Mouse (Mus musculus): ENCODE results near the gene Tmem212. TPM values are rescaled to one million over a fixed set of nuclear protein-coding genes. Genes with fewer than 3 reads are reported as not detected.

Gene Tmem212
- polyA plus RNA-seq, 1 experiment from 2014 or later, result 0.24 TPM

GRCm38 (mm10) chr3:27901846-27902245, 5.7 kb upstream of the Tmem212 start:
- peaks cover 14% of the 10 kb centered on the region for H3K4me1 ChIP-seq (ENCODE audit: insufficient read depth, low read length)
- no peak overlapping the region for H3K4me2 ChIP-seq (replicated peaks; ENCODE audit: low read depth, low read length)
- no peaks in the 10 kb centered on the region for H3K9me3 ChIP-seq (ENCODE audit: low read length)
- H3K27ac ChIP-seq (ENCODE audit: low read length), result no peak overlapping the region
- H3K27me3 ChIP-seq (ENCODE audit: insufficient read depth, low read length), result no peaks in the 10 kb centered on the region
- no peak overlapping the region for H3K9ac ChIP-seq (replicated peaks; ENCODE audit: low read length)
- no peak for ATAC-seq (ENCODE audit: low FRiP score, low TSS enrichment)
- no peaks in the 10 kb centered on the region for H3K36me3 ChIP-seq (ENCODE audit: insufficient read depth, low read length)
- no peak overlapping the region for H3K4me3 ChIP-seq (ENCODE audit: low read length)
- WGBS, result 92% methylated on average over 6 of the region's 6 CpGs

DNA sequence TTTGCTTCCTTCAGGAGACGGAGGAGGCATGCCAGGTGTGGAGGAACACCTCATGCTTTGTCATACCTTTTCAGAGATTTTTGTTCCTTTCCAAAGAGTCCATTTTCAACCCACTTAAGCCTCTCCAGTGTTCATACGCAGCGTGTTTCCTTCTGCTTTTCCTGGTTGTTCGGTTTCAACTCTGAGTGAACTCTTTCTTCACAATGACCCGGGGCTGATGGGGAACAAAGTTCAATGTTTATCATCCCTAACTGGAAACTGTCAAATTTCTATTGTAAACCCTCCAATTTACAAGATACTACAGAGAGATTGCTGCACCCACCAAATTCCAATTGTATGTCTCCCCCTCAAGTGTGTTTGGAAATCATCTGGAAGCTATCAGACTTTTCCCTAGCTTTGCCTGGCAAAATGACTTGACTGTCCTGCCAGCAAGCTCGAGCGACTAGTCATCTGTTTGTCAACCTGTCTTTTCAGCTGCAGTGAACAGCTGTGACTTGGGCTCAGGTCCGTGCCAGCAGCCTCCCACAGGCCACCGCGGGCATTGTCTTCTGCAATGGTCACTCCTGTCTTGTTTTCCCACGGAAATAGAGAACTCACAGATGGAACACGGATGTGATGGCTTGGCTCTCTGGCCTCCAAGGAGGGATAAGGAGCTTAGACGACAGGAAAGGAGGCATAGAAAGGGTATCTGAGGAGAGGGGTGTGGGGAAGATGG, 3.0 kb upstream of the Tmem212 start:
- WGBS, result 56% methylated on average over 13 of the region's 13 CpGs
- peaks cover 14% of the 10 kb centered on the region for H3K4me1 ChIP-seq (ENCODE audit: insufficient read depth, low read length)

GRCm38 (mm10) chr3:27898178-27898577, 2.0 kb upstream of the Tmem212 start:
- ATAC-seq (ENCODE audit: low FRiP score, low TSS enrichment), result no peak
- 70% methylated on average over 10 of the region's 10 CpGs for WGBS
- Histone ChIP-seq H3K4me2 (replicated peaks; ENCODE audit: low read depth, low read length) (no peak overlapping the region), H3K9me3 (ENCODE audit: low read length) (no peaks in the 10 kb centered on the region), H3K36me3 (ENCODE audit: insufficient read depth, low read length) (no peaks in the 10 kb centered on the region), H3K9ac (replicated peaks; ENCODE audit: low read length) (no peak overlapping the region), H3K4me1 (ENCODE audit: insufficient read depth, low read length) (peaks cover 14% of the 10 kb centered on the region), H3K27ac (ENCODE audit: low read length) (no peak overlapping the region), H3K4me3 (ENCODE audit: low read length) (no peak overlapping the region), H3K27me3 (ENCODE audit: insufficient read depth, low read length) (no peaks in the 10 kb centered on the region)

More for the DNA sequence above, 3.0 kb upstream of the Tmem212 start:
- Histone ChIP-seq H3K4me2 (replicated peaks; ENCODE audit: low read depth, low read length) (no peak overlapping the region), H3K36me3 (ENCODE audit: insufficient read depth, low read length) (no peaks in the 10 kb centered on the region), H3K9me3 (ENCODE audit: low read length) (no peaks in the 10 kb centered on the region), H3K27ac (ENCODE audit: low read length) (peak overlapping the region; percentile 25; the same call in 1 of the 2 replicates), H3K4me3 (ENCODE audit: low read length) (no peak overlapping the region), H3K27me3 (ENCODE audit: insufficient read depth, low read length) (no peaks in the 10 kb centered on the region), H3K9ac (replicated peaks; ENCODE audit: low read length) (no peak overlapping the region)
- no peak for ATAC-seq (ENCODE audit: low FRiP score, low TSS enrichment)

GRCm38 (mm10) chr3:27886578-27886977, 9.6 kb downstream of the Tmem212 start:
- H3K4me1 ChIP-seq (ENCODE audit: insufficient read depth, low read length), result peaks cover 10% of the 10 kb centered on the region; the same call in 1 of the 2 replicates
- no peak for ATAC-seq (ENCODE audit: low FRiP score, low TSS enrichment)
- H3K4me3 ChIP-seq (ENCODE audit: low read length), result no peak overlapping the region
- no peaks in the 10 kb centered on the region for H3K9me3 ChIP-seq (ENCODE audit: low read length)
- H3K36me3 ChIP-seq (ENCODE audit: insufficient read depth, low read length), result no peaks in the 10 kb centered on the region
- no peak overlapping the region for H3K4me2 ChIP-seq (replicated peaks; ENCODE audit: low read depth, low read length)
- H3K27me3 ChIP-seq (ENCODE audit: insufficient read depth, low read length), result no peaks in the 10 kb centered on the region
- H3K27ac ChIP-seq (ENCODE audit: low read length), result no peak overlapping the region
- H3K9ac ChIP-seq (replicated peaks; ENCODE audit: low read length), result no peak overlapping the region
- 35% methylated on average over 7 of the region's 7 CpGs for WGBS

DNA sequence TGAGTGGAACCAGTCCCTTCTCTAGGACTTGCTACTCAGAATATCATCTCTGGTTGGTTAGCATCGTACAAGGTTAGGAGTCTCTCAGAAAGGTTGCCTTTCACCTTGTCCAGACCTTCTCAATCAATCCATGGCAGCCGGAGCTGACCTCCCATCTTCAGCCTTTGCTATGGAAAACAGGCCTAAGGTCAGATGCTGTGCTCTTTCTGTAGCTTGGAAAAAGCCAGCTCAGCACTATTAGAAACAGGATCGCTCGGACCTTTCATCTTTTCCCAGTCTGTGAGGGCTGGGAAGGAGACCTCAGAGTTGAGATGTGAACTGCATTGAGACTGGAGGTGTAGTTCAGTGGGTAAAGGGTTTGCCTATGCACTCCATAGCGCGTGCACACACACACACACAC, 10.6 kb downstream of the Tmem212 start:
- Histone ChIP-seq H3K27ac (ENCODE audit: low read length) (no peak overlapping the region), H3K4me3 (ENCODE audit: low read length) (no peak overlapping the region), H3K27me3 (ENCODE audit: insufficient read depth, low read length) (no peaks in the 10 kb centered on the region), H3K36me3 (ENCODE audit: insufficient read depth, low read length) (no peaks in the 10 kb centered on the region), H3K4me1 (ENCODE audit: insufficient read depth, low read length) (peaks cover 14% of the 10 kb centered on the region), H3K4me2 (replicated peaks; ENCODE audit: low read depth, low read length) (no peak overlapping the region), H3K9ac (replicated peaks; ENCODE audit: low read length) (no peak overlapping the region), H3K9me3 (ENCODE audit: low read length) (no peaks in the 10 kb centered on the region)
- no peak for ATAC-seq (ENCODE audit: low FRiP score, low TSS enrichment)
- WGBS, result 82% methylated on average over 6 of the region's 6 CpGs

DNA sequence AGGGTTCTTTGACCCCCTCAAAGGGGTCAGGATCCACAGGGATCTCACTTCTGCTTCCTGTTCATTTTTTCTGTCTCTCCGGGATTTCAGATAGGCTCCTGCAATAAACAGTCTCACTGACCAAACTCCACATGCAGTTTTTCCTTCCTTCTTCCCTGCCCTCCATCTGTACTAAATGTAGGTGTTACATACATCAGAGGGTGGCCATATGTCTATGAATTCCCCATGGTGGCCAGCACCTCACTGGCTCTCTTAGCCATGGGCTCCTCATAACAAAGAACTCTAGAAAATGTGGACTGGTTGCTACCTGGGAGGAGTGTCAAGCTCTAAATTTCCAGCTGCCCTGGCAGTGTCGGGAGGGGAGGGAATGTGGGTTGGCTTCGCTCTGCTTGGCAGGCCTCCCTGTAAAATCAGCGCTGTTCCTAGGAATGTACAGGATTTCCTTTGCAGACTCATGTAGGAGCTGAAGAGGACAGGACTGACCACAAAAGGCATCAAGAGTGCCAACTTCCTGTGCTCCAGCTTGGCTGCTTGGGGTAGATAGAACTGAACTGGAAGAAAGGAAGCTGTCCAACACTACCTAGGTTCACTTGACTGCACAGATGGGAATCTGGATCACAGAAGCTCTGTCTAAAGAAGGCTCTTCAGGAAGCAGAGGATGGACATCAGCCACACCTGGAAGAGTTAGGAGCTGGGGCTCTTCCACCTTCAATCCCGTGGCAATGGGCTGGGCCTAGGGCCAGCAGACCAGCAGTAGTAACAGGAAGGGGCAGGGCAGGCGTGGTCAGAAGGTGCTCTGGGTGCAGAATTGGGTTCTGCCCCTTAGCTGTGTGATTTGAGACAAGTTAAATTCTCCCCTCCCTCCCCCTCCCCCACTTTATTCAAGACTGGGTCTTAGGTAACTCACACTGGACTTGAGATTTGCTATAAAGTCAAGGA, 14.0 kb downstream of the Tmem212 start:
- H3K27ac ChIP-seq (ENCODE audit: low read length), result peak overlapping the region; percentile 35
- no peak overlapping the region for H3K4me2 ChIP-seq (replicated peaks; ENCODE audit: low read depth, low read length)
- 45% methylated on average over 6 of the region's 6 CpGs for WGBS
- peaks cover 32% of the 10 kb centered on the region for H3K4me1 ChIP-seq (ENCODE audit: insufficient read depth, low read length)
- H3K9me3 ChIP-seq (ENCODE audit: low read length), result no peaks in the 10 kb centered on the region
- no peak overlapping the region; the same call in 1 of the 2 replicates for H3K9ac ChIP-seq (replicated peaks; ENCODE audit: low read length)
- no peaks in the 10 kb centered on the region for H3K36me3 ChIP-seq (ENCODE audit: insufficient read depth, low read length)
- H3K4me3 ChIP-seq (ENCODE audit: low read length), result no peak overlapping the region
- peak; percentile 55; the same call in 1 of the 2 replicates for ATAC-seq (ENCODE audit: low FRiP score, low TSS enrichment)
- H3K27me3 ChIP-seq (ENCODE audit: insufficient read depth, low read length), result no peaks in the 10 kb centered on the region

GRCm38 (mm10) chr3:27878854-27879610, 17.1 kb downstream of the Tmem212 start:
- H3K9ac ChIP-seq (replicated peaks; ENCODE audit: low read length), result no peak overlapping the region
- WGBS, result 35% methylated on average over 7 of the region's 7 CpGs
- H3K36me3 ChIP-seq (ENCODE audit: insufficient read depth, low read length), result no peaks in the 10 kb centered on the region
- peak overlapping the region; percentile 56 for H3K27ac ChIP-seq (ENCODE audit: low read length)
- H3K4me1 ChIP-seq (ENCODE audit: insufficient read depth, low read length), result peaks cover 32% of the 10 kb centered on the region
- H3K4me3 ChIP-seq (ENCODE audit: low read length), result no peak overlapping the region
- H3K4me2 ChIP-seq (replicated peaks; ENCODE audit: low read depth, low read length), result no peak overlapping the region
- peak; percentile 77 for ATAC-seq (ENCODE audit: low FRiP score, low TSS enrichment)
- no peaks in the 10 kb centered on the region for H3K27me3 ChIP-seq (ENCODE audit: insufficient read depth, low read length)
- no peaks in the 10 kb centered on the region for H3K9me3 ChIP-seq (ENCODE audit: low read length)

GRCm38 (mm10) chr3:27873268-27874073, 22.7 kb downstream of the Tmem212 start:
- Histone ChIP-seq H3K36me3 (ENCODE audit: insufficient read depth, low read length) (no peaks in the 10 kb centered on the region), H3K9ac (replicated peaks; ENCODE audit: low read length) (no peak overlapping the region), H3K27ac (ENCODE audit: low read length) (no peak overlapping the region), H3K4me1 (ENCODE audit: insufficient read depth, low read length) (no peaks in the 10 kb centered on the region; the same call in 1 of the 2 replicates), H3K9me3 (ENCODE audit: low read length) (no peaks in the 10 kb centered on the region), H3K27me3 (ENCODE audit: insufficient read depth, low read length) (no peaks in the 10 kb centered on the region), H3K4me3 (ENCODE audit: low read length) (no peak overlapping the region), H3K4me2 (replicated peaks; ENCODE audit: low read depth, low read length) (no peak overlapping the region)
- WGBS, result 79% methylated on average over 9 of the region's 9 CpGs
- ATAC-seq (ENCODE audit: low FRiP score, low TSS enrichment), result no peak

DNA sequence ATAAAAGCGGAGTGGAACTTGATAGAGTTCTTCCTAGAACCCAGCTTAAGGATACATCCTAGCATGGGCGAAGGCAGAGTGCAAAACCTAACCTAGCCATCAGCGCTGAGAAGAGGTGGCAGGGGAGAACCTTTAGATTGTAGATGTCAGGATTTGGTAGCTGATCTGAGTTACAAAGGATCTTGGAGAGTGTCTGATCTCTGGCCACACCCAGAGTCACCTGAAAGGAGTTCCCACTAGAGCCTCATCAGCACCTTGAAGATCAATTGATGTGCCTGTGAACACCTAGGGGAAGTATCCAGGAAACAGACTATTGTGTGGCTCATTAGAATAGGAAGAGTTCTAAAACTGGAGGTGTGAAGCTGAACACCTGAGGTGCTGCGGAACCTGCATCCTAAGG, 23.7 kb downstream of the Tmem212 start:
- Histone ChIP-seq H3K9me3 (ENCODE audit: low read length) (no peaks in the 10 kb centered on the region), H3K4me1 (ENCODE audit: insufficient read depth, low read length) (no peaks in the 10 kb centered on the region), H3K9ac (replicated peaks; ENCODE audit: low read length) (no peak overlapping the region), H3K27ac (ENCODE audit: low read length) (no peak overlapping the region), H3K27me3 (ENCODE audit: insufficient read depth, low read length) (no peaks in the 10 kb centered on the region), H3K4me3 (ENCODE audit: low read length) (no peak overlapping the region), H3K36me3 (ENCODE audit: insufficient read depth, low read length) (no peaks in the 10 kb centered on the region), H3K4me2 (replicated peaks; ENCODE audit: low read depth, low read length) (no peak overlapping the region)
- no peak for ATAC-seq (ENCODE audit: low FRiP score, low TSS enrichment)
- 88% methylated on average over 4 of the region's 4 CpGs for WGBS
